Mouse (Mus musculus) liver, embryonic 14.5 days (tissue): ENCODE measurements around the gene Etaa1.

ENCODE experiments used
- CTCF ChIP-seq: IDR thresholded peaks from 2 replicates; pipeline ENCODE4 v1.5.1; 2016; ENCODE audit warnings: antibody characterized with exemption, low read depth, control low read depth
- EP300 ChIP-seq: IDR thresholded peaks from 2 replicates; pipeline ENCODE4 v1.6.1; 2016; ENCODE audit warnings: antibody characterized with exemption, low read depth

GRCm38 (mm10) chr11:17937931-17938330 lies 15.7 kb downstream of the Etaa1 start:
- TF ChIP-seq CTCF, result no peak
- no peak for TF ChIP-seq EP300
